ENCODE assay signal across 26 mouse cellular contexts in the genomic region with DNA sequence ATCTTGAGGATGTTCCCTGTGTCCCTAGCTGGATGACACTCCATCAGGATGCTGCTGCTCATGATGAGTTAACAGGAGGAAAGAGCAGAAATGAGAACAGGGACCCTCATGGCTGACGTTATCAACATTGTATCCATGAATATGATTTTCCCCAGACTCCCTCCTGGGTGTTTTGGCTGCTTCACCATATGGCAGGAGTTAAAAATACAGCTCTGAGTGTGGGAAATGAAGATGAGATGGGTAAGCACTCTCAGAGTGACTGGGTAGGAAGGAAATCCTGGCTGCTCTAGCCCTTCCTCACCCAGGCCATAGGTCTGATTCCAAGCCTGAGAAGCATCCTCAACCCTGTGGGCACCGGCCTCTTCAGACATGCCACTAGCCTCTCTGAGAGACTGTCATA. TPM values are rescaled to one million over a fixed set of nuclear protein-coding genes. Genes with fewer than 3 reads are reported as not detected.
DNase-seq lines count a peak whose midpoint lies in the region; ATAC-seq and TF ChIP-seq lines count a peak whose summit lies in the region.
"Had no signal": no experiment of that assay in that cellular context is flagged by ENCODE, and none has a peak within 500 bp of the region (broad histone marks: within the 10 kb centered on the region; RNA-seq: fewer than 3 reads in every experiment).

No protein-coding gene starts in this region.

- H3K27me3 ChIP-seq in testis, adult 2 months (ENCODE audit: control insufficient read depth, insufficient read depth, low read length), result no peaks in the 10 kb centered on the region
- H3K27me3 ChIP-seq: embryonic facial prominence, embryonic 13.5 days; forebrain, embryonic 13.5 days; heart, embryonic 13.5 days; hindbrain, embryonic 12.5 days; hindbrain, embryonic 15.5 days; intestine, embryonic 15.5 days; Patski had no signal

- intact Hi-C loops in left cerebral cortex, postnatal 14 days (cut with DNase I), result no loop called here

- H3K36me3 ChIP-seq in testis, adult 2 months (ENCODE audit: control insufficient read depth, insufficient read depth, low read length), result no peaks in the 10 kb centered on the region
- H3K36me3 ChIP-seq: embryonic facial prominence, embryonic 10.5 days; embryonic facial prominence, embryonic 13.5 days; G1E; heart, embryonic 13.5 days; hindbrain, embryonic 12.5 days; hindbrain, embryonic 15.5 days; intestine, embryonic 15.5 days had no signal

- H3K4me3 ChIP-seq in testis, adult 2 months (ENCODE audit: control insufficient read depth, low read depth, low read length), result peak overlapping the region; percentile 15; the same call in 1 of the 2 replicates
- H3K4me3 ChIP-seq: embryonic facial prominence, embryonic 10.5 days; embryonic facial prominence, embryonic 13.5 days; erythroblast, embryonic 14.5 days; forebrain, embryonic 13.5 days; heart, embryonic 13.5 days; hindbrain, embryonic 12.5 days; hindbrain, embryonic 15.5 days; intestine, embryonic 15.5 days had no signal

- DNase-seq in frontal cortex, postnatal 10 days (ENCODE audit: low spot score in 2 of 2), result no peak
- DNase-seq in left cerebral cortex, postnatal 14 days (ENCODE audit: low spot score in 2 of 2), result peak; percentile 25 to 34
- DNase-seq in left cerebral cortex, adult 11 months (ENCODE audit: low spot score), result no peak
- DNase-seq in testis, postnatal 14 days (ENCODE audit: low spot score), result no peak
- peak; percentile 65 for DNase-seq in telencephalon, adult 2 months (ENCODE audit: low read depth, low spot score)
- no peak for DNase-seq in B cell, adult 2 months
- DNase-seq: adrenal gland, postnatal 10 days; adrenal gland, postnatal 36 days; cerebellum, adult 11-12 months; cerebellum, adult 8-10 months; cerebellum, postnatal 36 days; embryo, embryonic 11 days; gastrocnemius, postnatal 25 days; heart, adult 18-20 months had no signal

- no peak overlapping the region for H3K27ac ChIP-seq in testis, adult 2 months (ENCODE audit: control insufficient read depth, insufficient read depth, low read depth, low read length)
- H3K27ac ChIP-seq: embryonic facial prominence, embryonic 10.5 days; embryonic facial prominence, embryonic 13.5 days; forebrain, embryonic 13.5 days; heart, embryonic 13.5 days; hindbrain, embryonic 12.5 days; hindbrain, embryonic 15.5 days; intestine, embryonic 15.5 days had no signal

- peak; percentile 87 for ATAC-seq in frontal cortex, adult (ENCODE audit: low TSS enrichment)
- ATAC-seq: forebrain, embryonic 13.5 days; intestine, embryonic 15.5 days; Patski had no signal

- TF ChIP-seq POLR2A in testis, adult 2 months (IDR thresholded peaks at IDR 0.05; ENCODE audit: control insufficient read depth, low read depth, low read length), result no peak

- no peaks in the 10 kb centered on the region for H3K4me1 ChIP-seq in testis, adult 2 months (ENCODE audit: control insufficient read depth, insufficient read depth, low read length)
- H3K4me1 ChIP-seq: hindbrain, embryonic 12.5 days had no signal

- no peak for TF ChIP-seq CTCF in testis, adult 2 months (IDR thresholded peaks at IDR 0.05; ENCODE audit: control insufficient read depth, insufficient read depth, insufficient replicate concordance, low read depth, low read length)

RNA-seq across cellular contexts. Expression of gene Iqsec1, which starts 14.2 kb away (rescaled TPM):
- 100 to 1,000 TPM; 246 to 274 TPM for total RNA-seq in left cerebral cortex, postnatal 14 days (2021)
- 47.2 and 49.8 TPM in 2 replicates for polyA plus RNA-seq in testis, adult 2 months (2012; rRNA removed)

Comparison
In these comparisons a context has a peak if more than half of its experiments do, and no peak if none do; other contexts are left out.
1. DNase-seq: peak in left cerebral cortex, postnatal 14 days (2 of 2) and telencephalon, adult 2 months (single experiment); none in frontal cortex, postnatal 10 days (0 of 2), left cerebral cortex, adult 11 months (single experiment), testis, postnatal 14 days (single experiment) and B cell, adult 2 months (0 of 2).